Mouse (Mus musculus) adrenal gland, adult 8-10 months (tissue): ENCODE data around the gene Zbtb7a. TPM values are rescaled to one million over a fixed set of nuclear protein-coding genes. Genes with fewer than 3 reads are reported as not detected.
"Not testable (repeated sequence)": the region's sequence is repeated elsewhere in the genome, so short reads cannot be mapped to it uniquely, and the experiment has no call there.

Experiments used
- DNase-seq: peaks from one replicate; pipeline ENCODE4 v3.0.0; 2022
- total RNA-seq, 4 experiments: library from RNA; stranded (reverse); gene quantifications; 2 replicates each; pipeline ENCODE4 v1.2.4; 2022

Gene Zbtb7a
- total RNA-seq, 4 experiments from 2014 or later: 86.5 to 94.0 (median 92.3) TPM

DNA sequence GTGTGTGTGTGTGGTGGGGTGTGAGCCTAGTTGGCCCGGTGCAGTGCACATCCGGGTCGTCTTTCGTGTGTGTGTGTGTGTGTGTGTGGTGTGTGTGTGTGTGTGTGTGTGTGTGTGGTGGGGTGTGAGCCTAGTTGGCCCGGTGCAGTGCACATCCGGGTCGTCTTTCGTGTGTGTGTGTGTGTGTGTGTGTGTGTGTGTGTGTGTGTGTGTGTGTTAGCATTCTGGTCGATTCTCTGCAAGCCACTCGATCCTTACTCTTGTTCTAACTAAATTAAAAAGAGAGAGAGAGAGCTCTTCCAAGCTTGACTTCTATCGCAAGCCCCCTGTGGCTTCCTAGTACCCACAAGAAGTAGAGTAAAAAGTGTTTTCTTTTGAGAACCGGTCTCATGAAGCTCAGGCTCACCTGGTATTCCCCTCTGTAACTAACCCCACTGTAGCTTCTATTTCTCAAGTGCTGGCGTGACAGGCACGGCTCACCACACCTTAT, 34.4 kb downstream of the Zbtb7a start:
- DNase-seq: not testable (repeated sequence)

DNA sequence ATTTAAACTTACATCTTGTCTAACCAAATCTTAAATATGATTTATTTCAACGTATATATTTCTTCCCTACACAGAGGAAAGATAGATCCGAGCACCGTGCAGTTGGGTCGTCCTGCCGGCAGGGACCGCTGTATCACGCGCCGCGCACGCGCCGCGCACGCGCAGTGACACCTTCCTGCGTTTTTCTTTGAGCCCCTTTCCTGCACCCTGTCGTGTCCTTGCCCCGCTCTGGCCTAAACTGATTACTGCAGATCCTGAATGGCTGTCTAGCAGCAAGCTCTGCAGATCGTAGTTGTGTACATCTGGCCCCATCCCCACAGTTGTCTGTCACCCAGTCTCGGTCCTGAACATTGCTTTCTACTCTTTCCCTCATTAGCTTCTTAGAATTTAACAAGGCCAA, 38.1 kb downstream of the Zbtb7a start:
- peak; percentile 81 for DNase-seq

DNA sequence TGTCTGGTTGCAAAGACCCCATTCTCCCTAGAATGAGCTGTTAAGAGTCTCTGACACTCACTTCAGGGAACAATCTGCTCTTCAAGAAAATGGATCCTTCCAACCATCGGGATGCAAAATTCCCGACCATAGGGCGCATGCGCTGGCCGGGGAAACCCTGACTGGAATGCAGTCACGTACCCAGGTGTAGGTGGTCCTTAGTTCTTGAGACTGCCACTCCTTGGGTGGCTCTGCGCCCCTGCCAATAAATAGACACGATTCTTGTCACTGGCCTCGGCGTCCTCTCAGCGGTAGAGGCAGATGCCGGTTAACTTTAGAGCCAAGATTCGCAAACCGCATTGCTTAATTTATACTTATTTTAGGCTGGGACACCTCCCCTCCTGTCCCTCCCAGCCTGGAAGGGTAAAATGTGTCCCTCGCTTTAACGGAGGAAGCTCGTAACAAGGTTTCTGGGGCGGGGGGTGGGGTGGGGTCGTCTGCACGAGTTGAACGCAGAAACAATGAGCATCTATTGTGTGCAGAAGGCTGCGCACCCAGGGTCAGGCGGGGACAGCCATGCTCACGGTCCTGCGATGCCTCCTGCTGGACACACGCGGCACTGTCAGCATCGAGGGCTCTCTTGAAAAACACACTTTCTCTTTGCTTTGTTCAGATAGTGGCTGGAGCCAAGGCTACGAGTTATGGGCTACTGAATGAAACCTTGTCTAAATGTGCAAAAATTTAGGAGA, 39.8 kb downstream of the Zbtb7a start:
- peak; percentile 83 for DNase-seq

DNA sequence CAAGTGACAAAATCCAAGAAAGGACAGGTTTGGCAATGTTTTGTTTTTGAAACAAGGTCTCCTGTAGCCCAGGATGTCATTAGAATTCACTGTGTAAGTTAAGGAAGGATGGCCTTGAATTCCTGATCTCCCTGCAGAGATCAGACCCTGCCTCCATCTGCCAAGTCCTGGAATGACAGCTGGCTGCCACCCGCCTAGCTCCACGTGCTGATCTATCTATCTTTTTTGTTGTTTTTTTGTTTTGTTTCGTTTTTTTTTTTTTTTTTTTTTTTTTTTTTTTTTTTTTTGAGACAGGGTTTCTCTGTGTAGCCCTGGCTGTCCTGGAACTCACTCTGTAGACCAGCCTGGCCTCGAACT, 40.3 kb downstream of the Zbtb7a start:
- DNase-seq: not testable (repeated sequence)

DNA sequence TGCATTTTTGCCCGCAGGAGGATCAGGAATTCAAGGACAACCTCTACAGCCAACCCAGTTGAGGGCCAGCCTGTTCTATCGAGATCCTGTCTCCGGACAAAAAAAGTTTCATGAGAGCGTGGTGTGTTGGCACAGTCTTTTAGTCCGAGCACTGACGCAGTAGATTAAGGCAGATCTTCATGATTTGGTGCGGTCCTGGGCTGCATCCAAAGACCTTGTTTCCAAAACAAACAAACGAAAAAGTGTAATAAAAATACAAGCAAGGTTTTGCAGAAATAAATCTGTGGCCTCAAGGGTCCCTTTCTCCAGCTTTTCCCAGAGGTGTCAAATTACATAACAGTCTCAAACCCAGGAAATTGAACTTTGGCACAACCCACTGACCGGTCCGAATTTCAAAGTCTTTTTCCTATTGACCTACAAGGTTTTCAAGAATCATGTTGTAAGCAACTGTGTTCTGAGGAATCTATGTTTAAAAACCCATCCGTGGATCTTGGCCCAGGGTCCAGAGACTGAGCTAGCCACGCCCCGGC, 41.0 kb downstream of the Zbtb7a start:
- DNase-seq: peak; percentile 70

DNA sequence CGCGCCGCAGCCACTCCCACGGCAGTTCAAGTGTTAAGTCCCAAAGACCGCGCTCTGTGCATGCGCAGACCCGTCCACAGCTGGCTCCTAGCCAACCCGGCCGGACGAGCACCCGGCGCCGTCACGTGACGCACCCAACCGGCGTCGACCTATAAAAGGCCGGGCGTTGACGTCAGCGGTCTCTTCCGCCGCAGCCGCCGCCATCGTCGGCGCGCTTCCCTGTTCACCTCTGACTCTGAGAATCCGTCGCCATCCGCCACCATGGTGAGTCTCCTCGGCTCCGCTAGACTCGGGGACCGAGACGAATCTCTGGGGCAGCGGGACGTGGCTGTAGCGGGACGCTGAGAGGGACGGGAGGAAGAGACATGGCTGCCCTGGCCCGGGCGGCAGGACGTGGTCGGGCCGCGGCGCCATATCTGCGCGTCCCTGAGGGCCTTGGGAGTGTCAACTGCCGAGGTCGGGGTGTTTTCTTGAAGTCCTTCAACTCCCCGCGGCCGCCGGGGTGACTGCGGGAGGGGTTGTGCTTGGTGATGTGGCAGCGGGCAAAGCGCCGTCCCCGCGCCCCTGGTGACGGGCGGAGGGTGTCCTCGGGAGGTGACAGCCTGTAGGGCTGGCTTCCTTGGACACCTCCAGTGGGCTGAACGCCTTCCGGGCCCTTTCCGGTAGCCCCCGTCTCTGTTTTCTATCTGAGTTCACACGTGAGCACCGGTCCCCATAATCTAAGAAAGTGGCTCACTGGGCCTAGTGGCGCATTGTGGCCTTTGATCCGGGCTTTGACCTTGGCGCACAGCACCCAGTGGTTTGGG, 41.6 kb downstream of the Zbtb7a start, which contains the start of gene Eef2:
TSS of gene Eef2 (plus strand) at position 166 of the 806 bp plus-strand sequence.
- peak; percentile 97 for DNase-seq

DNA sequence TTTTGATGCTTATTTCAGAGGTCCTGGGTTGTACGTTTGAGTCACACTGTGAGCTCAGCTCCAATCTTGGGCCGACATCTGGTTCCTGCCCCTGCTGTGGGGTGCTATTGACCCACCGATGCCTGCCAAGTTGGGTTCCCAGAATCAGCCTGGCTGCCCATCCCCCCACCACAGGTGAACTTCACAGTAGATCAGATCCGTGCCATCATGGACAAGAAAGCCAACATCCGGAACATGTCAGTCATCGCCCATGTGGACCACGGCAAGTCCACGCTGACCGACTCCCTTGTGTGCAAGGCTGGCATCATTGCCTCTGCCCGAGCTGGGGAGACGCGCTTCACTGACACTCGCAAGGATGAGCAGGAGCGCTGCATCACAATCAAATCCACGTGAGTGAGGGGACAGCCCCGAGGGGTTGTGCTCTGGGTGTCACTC, 42.5 kb downstream of the Zbtb7a start:
- no peak for DNase-seq

DNA sequence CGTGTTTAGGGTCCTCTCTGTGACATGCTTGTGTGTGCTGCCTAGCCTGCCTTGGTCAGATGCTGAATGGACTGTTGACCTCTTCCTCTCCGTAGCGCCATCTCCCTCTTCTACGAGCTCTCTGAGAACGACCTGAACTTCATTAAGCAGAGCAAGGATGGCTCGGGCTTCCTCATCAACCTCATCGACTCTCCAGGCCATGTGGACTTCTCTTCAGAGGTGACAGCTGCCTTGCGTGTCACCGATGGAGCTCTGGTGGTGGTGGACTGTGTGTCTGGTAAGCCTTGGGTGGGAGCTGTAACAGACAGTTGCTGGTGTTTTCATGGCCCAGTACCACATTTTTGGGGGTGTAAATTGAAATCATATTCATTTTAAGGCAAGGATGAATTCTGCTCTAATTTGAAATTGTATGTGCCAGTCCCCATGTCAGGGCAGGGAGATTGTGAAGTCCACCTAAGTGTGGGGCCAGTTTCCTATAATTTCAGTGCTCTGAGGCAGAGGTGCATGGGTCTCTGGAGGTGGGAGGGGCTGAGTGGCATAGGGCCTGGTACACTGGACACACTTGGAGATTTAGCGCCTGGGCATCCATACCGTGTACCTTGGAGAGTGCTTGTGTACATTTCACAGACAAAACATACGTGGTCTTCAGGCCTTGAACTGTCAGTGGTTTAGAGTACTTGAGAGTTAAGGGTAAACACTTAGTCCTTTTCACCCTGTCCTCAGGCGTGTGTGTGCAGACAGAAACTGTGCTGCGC, 43.1 kb downstream of the Zbtb7a start:
- DNase-seq: no peak

DNA sequence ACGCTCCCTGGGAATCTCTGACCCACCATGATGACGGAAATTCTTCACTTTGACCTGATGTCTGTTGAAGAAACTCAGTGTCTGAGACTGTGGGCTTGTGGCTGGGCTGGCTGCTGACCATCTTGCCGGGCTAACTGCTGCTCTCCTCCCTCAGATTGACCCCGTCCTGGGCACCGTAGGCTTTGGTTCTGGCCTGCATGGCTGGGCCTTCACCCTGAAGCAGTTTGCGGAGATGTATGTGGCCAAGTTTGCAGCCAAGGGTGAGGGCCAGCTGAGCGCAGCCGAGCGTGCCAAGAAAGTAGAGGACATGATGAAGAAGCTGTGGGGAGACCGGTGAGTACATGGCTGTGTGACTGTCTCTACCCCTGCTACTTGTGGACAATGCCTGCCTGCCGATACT, 43.9 kb downstream of the Zbtb7a start:
- DNase-seq: no peak

DNA sequence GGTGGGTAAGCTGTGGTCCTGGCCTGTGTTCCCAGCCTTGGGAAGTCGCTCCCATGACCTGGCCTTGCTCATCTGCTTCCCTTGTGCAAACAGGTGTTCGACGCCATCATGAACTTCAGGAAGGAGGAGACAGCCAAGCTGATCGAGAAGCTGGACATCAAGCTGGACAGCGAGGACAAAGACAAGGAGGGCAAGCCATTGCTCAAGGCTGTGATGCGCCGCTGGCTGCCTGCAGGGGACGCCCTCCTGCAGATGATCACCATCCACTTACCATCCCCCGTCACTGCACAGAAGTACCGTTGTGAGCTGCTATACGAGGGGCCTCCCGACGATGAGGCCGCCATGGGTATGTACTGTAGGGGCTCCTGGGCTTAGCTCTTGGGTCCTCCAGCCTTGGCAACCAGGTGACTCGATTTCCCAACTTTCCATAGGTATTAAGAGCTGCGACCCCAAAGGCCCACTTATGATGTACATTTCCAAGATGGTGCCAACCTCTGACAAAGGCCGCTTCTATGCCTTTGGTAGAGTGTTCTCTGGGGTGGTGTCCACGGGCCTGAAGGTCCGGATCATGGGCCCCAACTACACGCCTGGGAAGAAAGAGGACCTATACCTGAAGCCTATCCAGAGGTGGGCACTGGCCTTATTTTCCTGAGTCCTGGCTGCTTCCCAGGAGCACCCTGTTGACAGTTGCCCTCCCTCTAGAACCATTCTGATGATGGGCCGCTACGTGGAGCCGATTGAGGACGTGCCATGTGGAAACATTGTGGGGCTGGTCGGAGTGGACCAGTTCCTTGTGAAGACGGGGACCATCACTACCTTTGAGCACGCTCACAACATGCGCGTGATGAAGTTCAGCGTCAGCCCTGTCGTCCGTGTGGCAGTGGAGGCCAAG, 44.7 kb downstream of the Zbtb7a start:
- DNase-seq: no peak

DNA sequence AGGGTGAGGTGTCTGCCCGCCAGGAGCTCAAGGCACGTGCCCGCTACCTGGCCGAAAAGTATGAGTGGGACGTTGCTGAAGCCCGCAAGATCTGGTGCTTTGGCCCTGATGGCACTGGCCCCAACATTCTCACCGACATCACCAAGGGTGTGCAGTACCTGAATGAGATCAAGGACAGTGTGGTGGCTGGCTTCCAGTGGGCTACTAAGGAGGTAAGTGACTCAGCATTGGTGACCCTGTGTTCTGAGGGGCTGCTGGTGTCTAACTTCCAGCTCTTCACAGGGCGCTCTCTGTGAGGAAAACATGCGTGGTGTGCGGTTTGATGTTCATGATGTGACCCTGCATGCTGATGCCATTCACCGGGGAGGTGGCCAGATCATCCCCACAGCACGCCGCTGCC, 45.9 kb downstream of the Zbtb7a start:
- no peak for DNase-seq

DNA sequence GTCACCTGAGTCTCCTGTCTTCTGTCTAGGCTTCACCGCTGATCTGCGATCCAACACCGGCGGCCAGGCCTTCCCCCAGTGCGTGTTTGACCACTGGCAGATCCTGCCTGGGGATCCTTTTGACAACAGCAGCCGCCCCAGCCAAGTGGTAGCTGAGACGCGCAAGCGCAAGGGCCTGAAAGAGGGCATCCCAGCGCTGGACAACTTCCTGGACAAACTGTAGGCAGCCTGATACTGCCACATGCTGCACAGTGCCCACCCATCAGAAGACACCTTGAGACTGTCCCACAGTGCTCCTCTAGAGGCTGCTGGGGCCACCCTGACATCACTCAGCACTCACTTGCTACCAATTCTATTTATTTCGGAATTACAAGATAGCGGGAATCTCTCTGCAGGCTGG, 46.8 kb downstream of the Zbtb7a start:
- DNase-seq: not testable (repeated sequence)

DNA sequence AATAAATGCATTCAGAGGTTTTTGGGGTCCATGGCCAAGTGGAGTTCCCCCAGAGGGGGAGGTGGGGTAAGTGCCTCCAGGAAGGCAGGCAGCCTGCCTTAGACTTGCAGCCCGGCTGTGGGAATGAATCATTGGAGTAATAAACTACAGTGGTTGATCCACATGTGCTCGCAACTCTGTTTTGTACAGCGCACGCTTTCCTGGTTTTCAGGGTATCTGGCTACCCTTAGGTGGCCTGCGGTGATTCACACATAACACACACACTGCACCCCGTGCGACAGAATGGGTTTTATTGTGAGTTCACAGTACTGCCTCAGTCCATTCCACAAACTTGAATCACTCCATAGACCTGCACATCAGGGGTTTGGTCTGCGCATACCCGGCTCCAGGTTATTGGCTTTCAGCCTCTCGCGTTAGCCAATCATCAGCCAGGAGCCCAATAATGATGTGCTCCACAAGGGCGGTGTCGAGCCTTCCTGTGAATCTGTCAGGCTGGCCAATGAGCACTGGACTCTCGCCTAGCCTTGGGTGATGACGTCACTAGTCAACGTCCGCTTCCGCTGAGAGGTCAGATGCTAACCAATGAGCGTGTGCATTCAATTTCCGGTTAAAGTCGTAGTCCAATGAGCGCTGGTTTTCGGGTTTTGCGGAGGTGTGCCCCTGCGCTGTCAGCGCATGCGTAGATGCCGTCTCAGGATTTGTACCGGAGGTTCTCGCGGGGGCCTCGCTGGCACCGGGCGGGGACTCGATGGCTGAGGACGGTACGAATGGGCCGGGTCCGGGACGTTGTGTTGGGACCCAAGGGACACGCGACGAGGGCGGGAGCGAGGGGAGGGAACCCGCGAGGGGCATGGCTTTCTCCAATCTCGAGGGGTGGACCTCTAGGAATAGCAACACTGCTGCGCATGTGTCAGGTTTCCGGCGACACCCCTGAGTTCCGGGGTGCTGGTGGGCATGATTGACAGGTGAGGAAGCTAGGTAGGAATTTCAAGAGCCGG, 47.6 kb downstream of the Zbtb7a start, which contains the start of gene Dapk3:
TSS of gene Dapk3 (plus strand) at position 670 of the 998 bp plus-strand sequence.
- DNase-seq: peak; percentile 98

DNA sequence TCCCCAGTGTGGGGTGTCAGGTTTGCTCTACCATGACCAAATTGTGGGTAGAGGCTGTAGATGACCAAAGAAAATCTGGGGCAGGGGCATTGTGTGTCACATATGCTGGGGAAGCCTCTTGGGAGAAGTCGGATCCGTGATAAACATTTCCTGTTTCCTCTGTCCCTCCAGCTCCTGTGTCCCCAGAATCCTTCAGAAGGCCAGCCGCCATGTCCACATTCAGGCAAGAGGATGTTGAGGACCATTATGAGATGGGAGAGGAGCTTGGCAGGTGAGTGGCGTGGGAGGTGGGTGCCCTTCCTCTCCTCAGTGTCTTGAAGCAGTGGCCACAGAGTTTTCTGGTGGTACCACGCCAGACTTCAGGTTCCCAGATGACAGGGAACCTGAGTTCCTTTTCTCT, 48.8 kb downstream of the Zbtb7a start, which contains the start of gene 4930442H23Rik:
TSS of gene 4930442H23Rik (minus strand) at position 45 of the 400 bp plus-strand sequence.
- DNase-seq: no peak

DNA sequence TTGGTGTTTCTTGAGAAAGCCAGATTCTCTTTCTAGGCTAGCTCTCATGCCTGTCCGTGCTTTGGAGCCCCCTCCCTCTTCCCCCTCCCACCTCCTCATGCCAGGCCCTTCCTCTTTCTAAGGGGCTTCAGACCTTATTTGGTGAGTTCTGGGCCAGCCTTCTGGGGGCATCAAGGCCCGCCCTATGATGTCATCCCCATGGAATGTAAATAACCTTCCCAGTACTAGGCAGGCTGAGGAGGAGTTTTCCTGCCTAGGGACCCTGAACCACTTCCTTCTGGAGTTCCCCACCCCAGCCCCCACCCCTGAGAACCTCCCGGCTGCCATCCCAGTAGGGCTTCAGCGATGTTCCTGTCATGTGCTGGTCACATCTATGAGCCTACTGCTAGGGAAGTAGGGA, 49.7 kb downstream of the Zbtb7a start:
- no peak for DNase-seq

DNA sequence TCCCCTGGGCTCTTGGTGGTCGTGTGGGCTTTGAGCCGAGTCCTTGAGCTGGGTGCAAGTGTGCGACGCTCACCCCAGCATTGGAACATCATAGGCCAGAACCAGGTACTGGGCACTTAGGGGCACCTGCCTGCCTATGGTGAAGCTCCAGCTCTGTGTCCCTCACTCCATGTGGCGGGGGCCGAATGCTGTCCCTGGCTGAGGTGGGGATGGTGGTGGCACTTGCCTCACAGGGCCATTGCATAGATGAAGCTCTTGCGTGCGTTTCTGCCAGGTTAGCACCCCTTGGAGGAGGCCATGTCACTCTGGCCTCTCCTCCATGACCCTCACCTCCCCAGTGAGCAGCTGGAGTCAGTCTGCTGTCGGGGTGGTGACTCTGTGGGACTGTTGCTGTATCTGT, 52.1 kb downstream of the Zbtb7a start:
- DNase-seq: no peak

DNA sequence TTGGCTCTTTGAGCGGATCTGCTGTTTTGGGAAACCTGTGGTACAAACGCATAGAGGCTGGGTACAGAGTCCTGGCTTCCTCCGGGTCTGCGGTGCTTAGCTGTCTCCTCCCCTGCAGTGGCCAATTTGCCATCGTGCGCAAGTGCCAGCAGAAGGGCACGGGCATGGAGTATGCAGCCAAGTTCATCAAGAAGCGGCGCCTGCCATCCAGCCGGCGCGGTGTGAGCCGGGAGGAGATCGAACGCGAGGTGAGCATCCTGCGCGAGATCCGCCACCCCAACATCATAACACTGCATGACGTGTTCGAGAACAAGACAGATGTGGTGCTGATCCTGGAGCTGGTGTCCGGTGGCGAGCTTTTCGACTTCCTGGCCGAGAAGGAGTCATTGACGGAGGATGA, 54.8 kb downstream of the Zbtb7a start:
- DNase-seq: no peak

DNA sequence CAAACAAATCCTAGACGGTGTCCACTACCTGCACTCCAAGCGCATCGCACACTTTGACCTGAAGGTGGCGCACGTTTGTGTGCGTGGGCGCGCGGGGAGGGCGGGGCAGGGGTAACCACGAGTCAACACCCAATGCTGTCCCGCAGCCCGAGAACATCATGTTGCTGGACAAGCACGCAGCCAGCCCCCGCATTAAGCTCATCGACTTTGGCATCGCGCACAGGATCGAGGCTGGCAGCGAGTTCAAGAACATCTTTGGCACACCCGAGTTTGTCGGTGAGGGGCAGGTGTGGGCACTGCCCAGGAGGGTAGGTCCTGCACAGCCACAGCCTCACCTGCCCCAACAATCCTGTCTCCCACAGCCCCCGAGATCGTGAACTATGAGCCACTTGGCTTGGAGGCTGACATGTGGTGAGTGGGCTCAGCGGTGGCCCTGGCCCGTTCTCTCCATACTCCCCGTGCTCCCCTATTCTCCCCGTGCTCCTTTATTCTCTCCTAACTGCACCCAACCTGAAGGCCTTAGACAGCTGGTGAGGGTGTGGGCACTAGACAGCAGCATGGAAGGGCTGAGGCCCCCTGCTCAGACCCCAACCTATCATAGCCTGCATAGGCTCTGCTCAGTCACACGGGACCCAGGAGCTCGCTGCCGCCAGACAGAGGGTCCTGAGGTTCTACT, 55.4 kb downstream of the Zbtb7a start:
- DNase-seq: no peak

DNA sequence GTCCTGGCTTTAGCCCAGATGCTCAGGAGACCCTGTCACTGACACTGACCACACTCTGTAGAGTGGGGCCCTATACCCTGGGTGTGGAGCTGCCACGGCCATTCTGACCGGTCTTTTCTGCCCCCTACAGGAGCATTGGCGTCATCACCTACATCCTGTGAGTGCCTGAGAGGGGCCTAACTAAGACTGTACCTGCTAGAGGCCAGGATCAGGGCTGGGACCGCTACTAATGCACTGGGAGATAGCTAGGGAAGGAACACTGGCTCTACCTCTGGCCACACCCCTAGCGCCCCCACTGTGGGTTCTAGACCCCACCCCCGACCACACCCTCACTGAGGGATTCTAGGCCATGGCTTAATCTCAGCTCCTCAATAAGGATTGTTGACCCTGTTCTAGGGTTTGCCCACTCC, 55.9 kb downstream of the Zbtb7a start:
- DNase-seq: no peak
